Mouse (Mus musculus): ENCODE data around the gene Ppp1r10. TPM values are rescaled to one million over a fixed set of nuclear protein-coding genes. Genes with fewer than 3 reads are reported as not detected.

Gene Ppp1r10
- polyA plus RNA-seq (2014; fragmentation: Nextera tagmentation; extraction: Ambion mirVana): 26.9 and 27.2 TPM in 2 replicates

GRCm38 (mm10) chr17:35916297-35917142 is at the start of gene Ppp1r10, which contains the start of gene Mrps18b:
Ppp1r10 (plus strand) TSS chr17:35916434.
Mrps18b (minus strand) TSS chr17:35916389.
- peak within 1 kb of the TSS; percentile 93 for H3K27ac ChIP-seq (ENCODE audit: low read depth, low read length)
- under 1% methylated on average over 83 of the region's 83 CpGs for WGBS (ENCODE audit: insufficient replicate concordance)

DNA sequence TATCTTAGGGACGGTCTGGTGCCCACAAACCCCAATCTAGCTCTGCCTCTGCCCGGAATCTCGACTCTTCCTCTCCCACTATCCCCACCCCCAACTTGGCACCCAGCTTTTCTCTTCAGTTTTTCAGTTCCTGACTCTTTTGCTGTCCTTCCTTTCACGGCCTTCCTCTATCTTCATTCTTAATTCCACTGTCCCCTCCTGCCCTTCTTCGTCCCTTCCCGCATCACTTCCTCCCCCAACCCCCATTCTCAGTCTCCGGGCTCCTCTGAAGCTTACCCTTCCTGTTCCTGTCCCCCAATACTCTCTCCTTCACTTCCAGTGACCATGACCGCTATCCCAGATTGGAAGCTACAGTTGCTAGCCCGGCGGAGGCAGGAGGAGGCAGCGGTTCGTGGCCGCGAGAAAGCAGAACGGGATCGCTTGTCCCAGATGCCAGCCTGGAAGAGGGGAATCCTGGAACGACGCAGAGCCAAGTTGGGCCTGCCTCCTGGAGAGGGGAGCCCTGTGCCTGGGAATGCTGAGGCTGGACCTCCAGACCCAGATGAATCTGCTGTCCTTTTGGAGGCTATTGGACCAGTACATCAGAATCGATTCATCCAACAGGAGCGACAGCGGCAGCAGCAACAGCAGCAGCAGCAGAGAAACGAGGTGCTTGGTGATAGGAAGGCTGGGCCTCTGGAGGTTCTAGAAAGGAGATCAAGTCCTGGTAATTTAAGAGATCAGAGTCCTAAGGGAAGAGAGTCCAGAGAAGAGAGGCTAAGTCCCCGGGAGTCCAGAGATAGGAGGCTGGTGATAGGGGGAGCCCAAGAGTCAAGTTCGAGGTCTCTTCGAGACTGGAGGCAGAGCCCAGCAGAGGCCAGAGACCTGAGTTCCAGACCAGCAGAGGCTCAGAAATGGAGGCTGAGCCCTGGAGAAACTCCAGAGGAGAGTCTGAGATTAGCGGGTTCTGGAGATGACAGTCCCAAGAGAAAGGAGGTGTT is 49.0 kb upstream of the Ppp1r10 start:
- peaks cover 9% of the 10 kb centered on the region for H3K36me3 ChIP-seq (ENCODE audit: control insufficient read depth, insufficient read depth, low read length)
- H3K4me1 ChIP-seq (ENCODE audit: control insufficient read depth, insufficient read depth, low read length): peaks cover 35% of the 10 kb centered on the region
- H3K9ac ChIP-seq (ENCODE audit: low read depth, low read length): peak overlapping the region; percentile 90
- WGBS (ENCODE audit: insufficient replicate concordance): 10% methylated on average over 26 of the region's 26 CpGs
- peak overlapping the region; percentile 49 for H3K4me3 ChIP-seq (ENCODE audit: low read depth, low read length)
- ATAC-seq (replicated peaks; ENCODE audit: insufficient number of reproducible peaks, low FRiP score, low TSS enrichment): no peak
- no peaks in the 10 kb centered on the region; the same call in 1 of the 2 replicates for H3K9me3 ChIP-seq (replicated peaks; ENCODE audit: control insufficient read depth, low read length)
- H3K27me3 ChIP-seq (ENCODE audit: control insufficient read depth, insufficient read depth, low read length): no peaks in the 10 kb centered on the region
- H3K27ac ChIP-seq (ENCODE audit: low read depth, low read length): peak overlapping the region; percentile 83
- peak overlapping the region; percentile 98 for H3K4me2 ChIP-seq

More at GRCm38 (mm10) chr17:35916297-35917142, at the start of gene Ppp1r10, which contains the start of gene Mrps18b:
- H3K4me2 ChIP-seq: peak within 1 kb of the TSS; percentile 98
- peak within 1 kb of the TSS; percentile 86 for H3K4me3 ChIP-seq (ENCODE audit: low read depth, low read length)
- peaks cover 15% of the 10 kb centered on the region for H3K4me1 ChIP-seq (ENCODE audit: control insufficient read depth, insufficient read depth, low read length)
- no peaks in the 10 kb centered on the region for H3K9me3 ChIP-seq (replicated peaks; ENCODE audit: control insufficient read depth, low read length)
- no peaks in the 10 kb centered on the region for H3K27me3 ChIP-seq (ENCODE audit: control insufficient read depth, insufficient read depth, low read length)
- peak; percentile 92 for ATAC-seq (replicated peaks; ENCODE audit: insufficient number of reproducible peaks, low FRiP score, low TSS enrichment)
- peak within 1 kb of the TSS; percentile 99 for H3K9ac ChIP-seq (ENCODE audit: low read depth, low read length)
- H3K36me3 ChIP-seq (ENCODE audit: control insufficient read depth, insufficient read depth, low read length): no peaks in the 10 kb centered on the region

DNA sequence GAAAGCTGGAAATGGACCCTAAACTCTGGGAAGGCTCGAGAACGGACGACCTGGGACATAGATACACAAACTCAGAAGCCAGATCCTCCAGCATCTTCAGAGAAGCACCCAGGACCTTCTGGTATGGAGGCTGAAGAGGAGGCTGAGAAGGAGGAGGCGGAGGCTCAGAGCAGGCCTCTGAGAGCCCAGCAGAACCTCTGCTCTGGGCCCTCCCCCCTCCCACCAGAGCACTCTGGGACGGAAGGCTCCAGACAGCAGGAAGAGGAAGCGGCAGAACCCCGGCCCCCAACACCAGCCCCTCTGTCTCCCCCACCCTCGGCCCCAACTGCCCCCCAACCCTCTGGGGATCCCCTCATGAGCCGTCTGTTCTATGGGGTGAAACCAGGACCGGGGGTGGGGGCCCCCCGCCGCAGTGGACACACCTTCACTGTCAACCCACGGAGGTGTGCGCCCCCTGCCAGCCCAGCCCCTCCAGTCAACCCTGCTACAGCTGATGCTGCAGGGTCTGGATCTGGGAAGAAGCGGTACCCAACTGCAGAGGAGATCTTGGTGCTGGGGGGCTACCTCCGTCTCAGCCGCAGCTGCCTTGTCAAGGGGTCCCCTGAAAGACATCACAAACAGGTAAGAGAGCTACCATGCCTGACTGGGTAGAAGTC is 47.9 kb upstream of the Ppp1r10 start:
- Histone ChIP-seq H3K27ac (ENCODE audit: low read depth, low read length) (peak overlapping the region; percentile 83), H3K9me3 (replicated peaks; ENCODE audit: control insufficient read depth, low read length) (no peaks in the 10 kb centered on the region; the same call in 1 of the 2 replicates), H3K27me3 (ENCODE audit: control insufficient read depth, insufficient read depth, low read length) (no peaks in the 10 kb centered on the region), H3K9ac (ENCODE audit: low read depth, low read length) (peak overlapping the region; percentile 90), H3K4me3 (ENCODE audit: low read depth, low read length) (peak overlapping the region; percentile 49), H3K4me1 (ENCODE audit: control insufficient read depth, insufficient read depth, low read length) (peaks cover 41% of the 10 kb centered on the region), H3K36me3 (ENCODE audit: control insufficient read depth, insufficient read depth, low read length) (peaks cover 9% of the 10 kb centered on the region), H3K4me2 (peak overlapping the region; percentile 98)
- WGBS (ENCODE audit: insufficient replicate concordance): 24% methylated on average over 16 of the region's 17 CpGs
- no peak for ATAC-seq (replicated peaks; ENCODE audit: insufficient number of reproducible peaks, low FRiP score, low TSS enrichment)

- Histone ChIP-seq H3K9ac (ENCODE audit: low read depth, low read length) (peak overlapping the region; percentile 90), H3K9me3 (replicated peaks; ENCODE audit: control insufficient read depth, low read length) (no peaks in the 10 kb centered on the region; the same call in 1 of the 2 replicates), H3K36me3 (ENCODE audit: control insufficient read depth, insufficient read depth, low read length) (peaks cover 9% of the 10 kb centered on the region), H3K4me3 (ENCODE audit: low read depth, low read length) (peak overlapping the region; percentile 49), H3K27ac (ENCODE audit: low read depth, low read length) (peak overlapping the region; percentile 83), H3K27me3 (ENCODE audit: control insufficient read depth, insufficient read depth, low read length) (no peaks in the 10 kb centered on the region), H3K4me1 (ENCODE audit: control insufficient read depth, insufficient read depth, low read length) (peaks cover 46% of the 10 kb centered on the region), H3K4me2 (peak overlapping the region; percentile 98)
- WGBS (ENCODE audit: insufficient replicate concordance): 5% methylated on average over 7 of the region's 7 CpGs
- ATAC-seq (replicated peaks; ENCODE audit: insufficient number of reproducible peaks, low FRiP score, low TSS enrichment): no peak
These were observed 47.3 kb upstream of the Ppp1r10 start for GRCm38 (mm10) chr17:35868961-35869345.

DNA sequence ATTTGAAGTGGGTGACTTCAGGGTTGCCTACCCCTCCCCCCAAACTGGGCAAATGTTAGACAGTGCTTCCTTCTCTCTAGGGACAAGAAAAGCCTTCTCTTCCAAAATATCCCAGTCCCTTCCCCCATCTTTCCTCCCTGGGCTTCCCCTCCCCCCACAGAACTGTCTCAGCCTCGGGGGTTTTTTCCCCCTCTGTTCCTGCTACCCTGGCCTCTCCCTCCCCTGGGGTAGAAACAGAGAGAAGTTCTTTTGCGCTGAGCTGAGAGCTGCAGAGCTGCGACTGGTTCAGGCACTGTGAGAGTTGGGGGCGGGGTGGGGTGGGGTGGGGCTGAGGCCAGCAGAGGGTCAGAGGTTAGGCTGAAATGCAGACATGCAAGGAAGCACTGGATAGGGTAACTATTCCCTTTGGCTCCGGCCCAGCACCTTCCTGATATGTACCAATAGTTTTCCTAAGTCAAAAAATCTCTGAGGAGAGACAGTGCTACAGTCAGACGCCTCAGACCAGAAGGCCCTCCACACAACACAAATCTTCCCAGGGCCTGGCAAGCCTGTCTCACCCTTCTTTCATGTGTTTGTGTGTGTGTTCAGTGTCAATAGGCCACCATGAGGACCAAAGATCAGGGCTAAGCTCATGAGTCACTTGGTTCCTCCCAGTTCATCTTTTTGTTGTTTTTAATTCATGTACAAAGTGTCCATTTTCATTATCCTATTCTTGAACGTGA is 46.7 kb upstream of the Ppp1r10 start:
- peak overlapping the region; percentile 98 for H3K4me2 ChIP-seq
- H3K27me3 ChIP-seq (ENCODE audit: control insufficient read depth, insufficient read depth, low read length): no peaks in the 10 kb centered on the region
- H3K36me3 ChIP-seq (ENCODE audit: control insufficient read depth, insufficient read depth, low read length): peaks cover 9% of the 10 kb centered on the region
- ATAC-seq (replicated peaks; ENCODE audit: insufficient number of reproducible peaks, low FRiP score, low TSS enrichment): peak; percentile 13; the same call in 1 of the 2 replicates
- H3K27ac ChIP-seq (ENCODE audit: low read depth, low read length): peak overlapping the region; percentile 83
- H3K9me3 ChIP-seq (replicated peaks; ENCODE audit: control insufficient read depth, low read length): no peaks in the 10 kb centered on the region; the same call in 1 of the 2 replicates
- 5% methylated on average over 7 of the region's 7 CpGs for WGBS (ENCODE audit: insufficient replicate concordance)
- H3K9ac ChIP-seq (ENCODE audit: low read depth, low read length): peak overlapping the region; percentile 90
- H3K4me3 ChIP-seq (ENCODE audit: low read depth, low read length): peak overlapping the region; percentile 49
- peaks cover 43% of the 10 kb centered on the region for H3K4me1 ChIP-seq (ENCODE audit: control insufficient read depth, insufficient read depth, low read length)

DNA sequence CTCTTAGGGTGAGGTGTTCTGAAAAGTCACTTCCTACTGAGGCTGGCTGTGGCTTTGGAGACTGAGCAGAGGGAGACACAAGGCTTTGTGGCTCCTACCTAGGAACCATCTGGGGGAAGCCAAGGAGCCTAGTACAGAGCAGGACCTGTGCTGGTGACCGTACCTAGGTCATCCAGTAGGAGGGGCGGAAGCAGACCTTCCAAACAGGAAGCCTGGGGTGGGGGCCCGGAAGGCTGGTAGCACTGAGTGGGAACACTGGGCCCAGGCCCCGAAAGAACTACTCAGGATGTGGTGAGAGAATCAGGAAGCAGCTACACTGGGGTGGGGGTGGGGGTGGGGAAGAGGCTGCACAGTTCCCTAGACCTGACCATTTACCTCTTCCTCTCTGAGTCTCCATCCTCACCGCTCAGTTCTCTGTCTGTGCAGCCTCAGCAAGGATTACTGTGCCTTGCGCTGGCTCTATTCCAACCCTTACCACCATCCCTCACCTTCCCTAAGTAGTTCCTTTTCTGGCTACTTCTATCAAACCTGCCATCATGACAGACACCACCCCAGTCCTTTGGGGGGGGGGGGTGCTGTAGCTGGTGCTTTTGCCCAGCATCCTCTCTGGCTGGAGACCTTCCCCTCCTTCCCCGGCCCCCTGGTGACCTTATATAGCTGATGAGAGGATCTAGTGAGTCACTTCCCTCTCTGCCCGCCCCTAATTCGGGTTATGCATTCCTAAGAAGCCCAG is 45.9 kb upstream of the Ppp1r10 start:
- peaks cover 17% of the 10 kb centered on the region for H3K36me3 ChIP-seq (ENCODE audit: control insufficient read depth, insufficient read depth, low read length)
- WGBS (ENCODE audit: insufficient replicate concordance): 40% methylated on average over 9 of the region's 9 CpGs
- H3K4me2 ChIP-seq: peak overlapping the region; percentile 98
- H3K27ac ChIP-seq (ENCODE audit: low read depth, low read length): peak overlapping the region; percentile 83
- no peaks in the 10 kb centered on the region for H3K27me3 ChIP-seq (ENCODE audit: control insufficient read depth, insufficient read depth, low read length)
- peak overlapping the region; percentile 90 for H3K9ac ChIP-seq (ENCODE audit: low read depth, low read length)
- peak overlapping the region; percentile 49 for H3K4me3 ChIP-seq (ENCODE audit: low read depth, low read length)
- peak; percentile 33; the same call in 1 of the 2 replicates for ATAC-seq (replicated peaks; ENCODE audit: insufficient number of reproducible peaks, low FRiP score, low TSS enrichment)
- H3K4me1 ChIP-seq (ENCODE audit: control insufficient read depth, insufficient read depth, low read length): peaks cover 35% of the 10 kb centered on the region
- no peaks in the 10 kb centered on the region; the same call in 1 of the 2 replicates for H3K9me3 ChIP-seq (replicated peaks; ENCODE audit: control insufficient read depth, low read length)
